Mouse (Mus musculus): Measurements from ENCODE around the gene Mt3.
A peak's percentile ranks its signal among the peaks of the same experiment; 100 is the strongest.
"Not testable (repeated sequence)": the region's sequence is repeated elsewhere in the genome, so short reads cannot be mapped to it uniquely, and the experiment has no call there.

Mt3 gene

DNA sequence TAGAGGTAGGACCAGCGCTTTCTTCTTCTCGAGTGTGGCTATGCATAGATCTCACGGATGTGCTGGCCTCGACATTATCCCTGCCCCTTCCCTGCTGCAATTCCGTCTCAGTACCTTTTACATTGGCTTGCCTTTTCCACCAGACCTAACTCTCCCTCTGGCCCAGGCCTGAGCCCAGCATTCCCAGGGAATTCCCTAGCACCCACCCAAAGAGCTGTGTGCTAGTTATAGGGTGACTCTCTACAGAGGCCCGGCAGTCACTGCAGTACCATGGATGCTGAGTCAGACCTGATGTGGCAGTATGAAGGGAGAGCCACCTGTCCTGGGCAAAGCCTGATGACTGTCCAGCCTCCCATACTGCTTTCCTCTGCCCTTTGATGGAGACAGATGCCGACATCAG is 1.0 kb downstream of the Mt3 start:
- no peak for DNase-seq (ENCODE audit: low spot score)

DNA sequence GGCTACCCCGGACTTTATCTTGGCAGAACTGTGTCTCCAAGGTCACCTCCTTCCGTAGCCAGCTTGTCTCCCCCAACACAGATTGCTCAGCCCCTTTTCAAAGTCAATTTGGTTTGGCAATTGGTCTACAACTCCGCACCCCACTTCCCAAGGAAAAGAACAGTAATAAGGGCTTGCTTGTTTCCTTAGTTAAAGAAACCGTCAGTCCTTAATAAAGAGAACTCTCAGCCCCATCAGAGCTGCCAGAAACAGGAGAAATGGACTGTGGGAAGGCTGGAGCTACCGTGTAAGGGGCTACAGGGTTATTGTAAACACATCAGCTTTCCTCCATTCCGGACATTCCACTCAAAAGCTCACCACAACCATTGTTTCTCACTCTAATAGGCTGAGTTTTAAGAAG is 2.1 kb downstream of the Mt3 start:
- DNase-seq (ENCODE audit: low spot score): no peak

DNA sequence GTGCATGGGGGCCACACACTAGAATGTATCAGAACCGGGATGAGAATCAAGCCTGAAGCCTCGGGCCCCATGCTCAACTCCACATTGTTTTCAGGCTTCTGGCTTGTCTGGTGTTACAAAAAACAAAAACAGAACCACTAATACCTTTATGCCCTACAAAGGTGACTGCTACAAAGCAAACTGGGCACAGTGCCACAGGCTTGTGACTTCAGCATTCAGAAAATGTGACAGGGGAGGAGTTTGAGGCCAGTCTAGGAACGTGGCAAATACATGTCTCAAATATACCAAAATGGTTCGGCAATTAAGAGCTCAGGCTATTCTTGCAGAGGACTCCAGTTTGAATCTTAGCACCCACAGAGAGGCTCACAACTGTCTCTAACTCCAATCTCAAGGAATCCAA is 3.7 kb downstream of the Mt3 start:
- DNase-seq (ENCODE audit: low spot score): no peak

DNA sequence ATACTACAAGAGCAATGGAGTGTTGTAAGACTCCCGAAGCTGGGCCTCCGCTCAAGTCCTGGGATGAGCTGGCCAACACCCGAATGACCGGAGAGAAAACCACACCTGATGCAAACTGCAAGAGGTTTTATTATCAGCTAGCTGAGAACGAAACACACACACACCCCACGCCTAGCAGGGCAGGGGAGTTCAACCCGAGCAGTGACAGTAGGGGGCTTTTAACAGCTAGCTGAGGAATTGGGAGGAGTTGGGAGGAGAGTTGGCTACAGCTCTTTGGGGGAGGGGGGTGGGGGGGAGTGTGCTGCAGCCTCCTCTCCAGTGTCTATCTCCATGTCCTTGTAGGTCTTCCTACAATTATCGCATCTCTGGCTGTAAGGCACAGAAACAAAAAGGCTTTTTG is 13.4 kb downstream of the Mt3 start:
- DNase-seq (ENCODE audit: low spot score): not testable (repeated sequence)

DNA sequence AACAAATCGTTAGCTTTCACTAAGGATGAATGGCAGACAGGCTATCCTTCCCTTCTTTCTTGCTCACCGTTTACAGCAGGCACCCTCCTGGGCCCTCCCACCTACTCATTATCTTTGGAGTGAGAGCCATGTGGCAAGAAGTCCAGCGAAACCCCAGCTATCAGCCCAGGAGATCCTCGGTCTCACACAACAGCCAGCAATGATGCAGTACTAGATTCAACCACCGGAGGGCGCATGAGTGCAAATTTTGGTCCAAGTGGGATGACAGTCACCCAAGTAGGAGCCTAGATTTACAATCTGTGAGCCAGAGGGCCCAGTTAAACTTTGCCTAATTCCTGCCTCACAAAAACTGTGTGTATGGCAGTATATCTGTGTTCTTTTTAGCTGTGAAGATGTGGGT is 14.8 kb downstream of the Mt3 start:
- peak; percentile 97 for DNase-seq (ENCODE audit: low spot score)

DNA sequence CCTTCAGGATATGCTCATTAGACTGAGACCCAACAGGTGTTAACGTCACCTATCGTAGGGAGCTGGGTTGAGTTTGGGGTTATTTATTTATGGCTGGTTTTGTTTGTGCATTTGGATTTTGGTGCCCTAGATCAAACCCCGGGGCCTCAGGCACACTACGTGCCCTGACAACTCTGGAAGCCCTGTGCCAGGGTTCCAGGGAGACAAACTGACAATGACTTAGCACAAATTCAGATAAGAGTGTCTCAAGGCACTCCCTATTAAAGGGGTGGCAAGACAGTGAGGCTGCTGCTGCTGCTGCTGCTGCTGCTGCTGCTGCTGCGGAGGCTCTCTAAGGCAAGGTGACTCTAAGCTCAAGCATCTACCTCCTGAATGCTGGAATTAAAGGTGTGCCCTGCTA is 17.1 kb downstream of the Mt3 start:
- DNase-seq (ENCODE audit: low spot score): no peak

DNA sequence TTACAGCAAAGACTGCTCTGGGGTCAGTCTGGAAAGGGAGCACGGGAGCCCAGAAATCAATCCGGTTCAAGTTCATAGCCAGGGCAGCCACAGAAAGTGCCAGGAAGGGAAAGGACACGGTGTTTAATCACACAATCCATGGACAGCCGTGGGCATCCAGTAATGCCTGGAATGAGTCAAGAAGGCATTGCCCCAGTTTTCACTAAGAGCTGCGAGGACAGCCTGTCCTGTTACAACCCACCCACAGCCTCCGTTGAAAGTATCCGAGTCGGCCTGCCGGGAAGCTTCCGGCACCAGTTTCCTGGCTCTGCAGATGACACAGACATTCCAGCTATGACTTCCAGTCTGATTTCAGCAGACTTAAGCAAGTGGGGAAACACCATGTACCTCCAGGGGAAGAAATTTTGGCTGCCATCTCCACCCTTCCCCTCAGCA is 18.9 kb downstream of the Mt3 start:
- DNase-seq (ENCODE audit: low spot score): no peak

DNA sequence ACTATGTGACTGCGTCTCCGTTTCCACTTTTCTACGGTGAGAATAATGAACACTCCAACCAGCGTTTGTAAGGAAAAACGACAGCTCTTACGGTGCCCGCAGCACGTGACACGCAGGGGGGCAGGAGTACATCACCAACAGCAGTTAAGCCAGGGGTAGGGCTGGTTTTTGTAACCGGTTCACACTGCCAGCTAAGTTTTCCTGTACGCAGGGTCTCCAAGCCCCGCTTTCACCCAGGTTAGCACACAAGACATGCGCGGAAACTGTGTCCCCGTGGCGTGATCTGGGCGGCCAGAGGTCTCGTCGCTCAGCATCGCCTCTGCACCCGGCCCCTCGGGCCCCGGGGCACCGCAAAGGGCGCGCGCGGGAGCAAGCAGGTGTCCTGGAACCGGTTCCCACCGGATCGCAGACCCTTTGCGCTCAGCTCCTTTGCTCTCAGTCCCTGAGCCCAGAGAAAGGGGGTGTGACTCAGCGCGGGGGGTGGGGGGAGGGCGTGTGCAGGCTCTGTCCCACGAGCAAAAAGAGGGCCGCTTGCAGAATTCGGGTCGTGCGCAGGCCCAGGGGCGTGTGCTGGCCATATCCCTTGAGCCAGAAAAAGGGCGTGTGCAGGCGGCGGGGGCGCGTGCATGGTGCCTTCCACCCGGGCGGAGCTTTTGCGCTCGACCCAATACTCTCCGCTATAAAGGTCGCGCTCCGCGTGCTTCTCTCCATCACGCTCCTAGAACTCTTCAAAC is 19.8 kb downstream of the Mt3 start, which contains the start of gene Mt2:
Gene Mt2 (plus strand): TSS at position 590 of the 734 bp plus-strand sequence.
- DNase-seq (ENCODE audit: low spot score): no peak

DNA sequence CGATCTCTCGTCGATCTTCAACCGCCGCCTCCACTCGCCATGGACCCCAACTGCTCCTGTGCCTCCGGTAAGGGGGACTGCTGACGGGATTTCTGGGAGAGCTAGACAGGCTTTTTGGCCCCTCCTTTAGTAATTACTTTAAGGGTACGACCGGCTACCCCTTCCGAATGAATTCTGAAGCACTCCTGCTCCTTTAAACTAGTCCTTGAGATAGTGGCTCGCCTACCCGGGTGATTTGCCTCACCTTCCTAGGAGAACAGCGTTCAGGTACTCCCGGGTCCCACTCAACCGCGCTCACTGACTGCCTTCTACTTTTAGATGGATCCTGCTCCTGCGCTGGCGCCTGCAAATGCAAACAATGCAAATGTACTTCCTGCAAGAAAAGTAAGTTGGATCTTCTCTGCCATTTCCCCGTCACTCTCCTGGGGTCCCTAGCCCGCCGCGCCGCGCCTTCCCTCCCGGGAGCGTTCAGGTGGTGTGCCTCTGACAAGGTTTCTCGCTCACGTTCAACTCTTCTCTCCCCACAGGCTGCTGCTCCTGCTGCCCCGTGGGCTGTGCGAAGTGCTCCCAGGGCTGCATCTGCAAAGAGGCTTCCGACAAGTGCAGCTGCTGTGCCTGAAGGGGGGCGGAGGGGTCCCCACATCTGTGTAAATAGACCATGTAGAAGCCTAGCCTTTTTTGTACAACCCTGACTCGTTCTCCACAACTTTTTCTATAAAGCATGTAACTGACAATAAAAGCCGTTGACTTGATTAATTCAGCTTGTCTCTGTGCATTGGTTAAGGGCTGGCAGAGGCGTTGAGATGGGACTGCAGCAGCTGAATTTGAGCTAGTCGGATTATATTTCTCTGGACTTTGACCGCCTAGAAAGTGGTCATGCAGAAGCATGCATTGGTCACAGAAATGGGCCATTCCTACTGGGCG is 20.7 kb downstream of the Mt3 start:
- no peak for DNase-seq (ENCODE audit: low spot score)

DNA sequence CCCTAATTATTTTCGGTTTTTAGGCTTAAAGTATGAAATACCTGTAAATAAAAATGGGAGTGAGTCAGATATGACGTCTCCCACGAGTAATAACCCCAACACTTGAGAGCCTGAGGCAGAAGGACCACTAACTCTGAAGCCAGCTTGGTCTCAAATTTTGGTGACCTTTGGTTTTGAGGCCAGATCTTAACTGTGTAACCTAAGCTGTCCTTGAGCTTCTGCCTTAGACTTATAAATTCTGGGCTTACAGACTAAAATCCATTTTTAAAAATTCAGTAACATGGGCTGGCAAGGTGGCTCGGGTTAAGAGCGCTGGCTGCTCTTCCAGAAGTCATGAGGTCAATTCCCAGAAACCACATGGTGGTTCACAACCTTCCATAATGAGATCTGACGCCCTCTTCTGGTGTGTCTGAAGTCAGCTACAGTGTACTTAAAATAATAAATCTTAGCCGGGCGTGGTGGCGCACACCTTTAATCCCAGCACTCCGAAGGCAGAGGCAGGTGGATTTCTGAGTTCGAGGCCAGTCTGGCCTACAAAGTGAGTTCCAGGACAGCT is 21.5 kb downstream of the Mt3 start:
- no peak for DNase-seq (ENCODE audit: low spot score)

DNA sequence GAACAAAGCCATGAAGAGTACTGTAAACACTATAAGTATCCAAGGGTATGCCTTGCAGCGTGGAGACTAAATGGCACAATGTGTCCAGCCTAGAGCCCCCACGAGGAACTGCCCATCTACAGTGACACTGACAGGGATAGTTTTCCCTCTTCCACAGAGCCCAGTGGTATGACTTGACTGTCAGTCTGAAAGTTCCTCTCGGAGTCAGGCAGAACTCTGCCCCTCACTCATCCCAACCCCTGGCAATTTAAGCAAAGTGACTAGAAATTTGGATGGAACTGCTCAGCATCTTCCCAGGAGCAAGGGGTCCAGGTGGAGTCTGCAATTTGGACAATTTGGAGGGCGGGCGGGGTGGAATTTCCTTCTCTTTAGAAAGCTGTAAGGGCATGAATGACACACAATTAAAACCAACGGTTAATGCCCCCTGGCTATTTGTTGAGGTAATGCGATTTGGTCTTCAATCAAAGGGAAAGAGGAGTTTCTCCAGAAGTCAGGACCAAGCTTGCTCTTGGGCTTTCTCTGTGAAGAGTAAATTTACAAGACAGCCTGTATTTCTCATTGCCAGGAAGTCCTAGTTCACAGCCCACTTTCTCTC is 22.3 kb downstream of the Mt3 start:
- DNase-seq (ENCODE audit: low spot score): no peak

DNA sequence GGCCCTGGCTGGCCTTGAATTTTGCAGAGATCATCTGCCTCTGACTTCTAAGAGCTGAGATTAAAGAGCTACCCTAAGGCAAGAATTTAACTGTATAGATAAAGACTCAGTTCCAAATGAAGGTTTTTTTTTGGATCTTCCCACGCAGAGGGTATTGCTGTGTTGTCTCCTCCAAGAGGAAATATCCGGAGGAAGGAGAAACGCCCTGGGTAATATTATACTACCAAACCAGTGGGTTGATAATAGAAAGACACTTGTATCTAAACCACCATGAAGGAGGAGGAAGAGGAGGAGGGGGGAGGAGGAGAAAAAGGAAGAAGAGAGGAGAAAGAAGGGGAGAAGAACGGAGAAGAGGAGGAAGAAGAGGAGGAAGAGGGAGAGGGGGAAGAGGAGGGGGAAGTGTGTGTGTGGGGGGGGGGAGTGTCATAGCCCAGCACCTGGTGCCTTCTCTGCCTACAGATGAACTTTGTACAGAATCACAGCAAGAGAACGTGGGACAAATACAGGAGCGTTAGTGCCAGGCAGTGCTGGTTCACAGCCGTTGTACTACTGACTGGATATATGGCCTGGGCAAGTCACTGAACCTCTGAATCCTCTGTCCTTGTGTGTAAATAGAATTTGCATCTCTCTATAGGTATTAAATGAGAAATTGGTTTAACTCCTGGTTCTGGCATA is 25.4 kb downstream of the Mt3 start:
- DNase-seq (ENCODE audit: low spot score): no peak

DNA sequence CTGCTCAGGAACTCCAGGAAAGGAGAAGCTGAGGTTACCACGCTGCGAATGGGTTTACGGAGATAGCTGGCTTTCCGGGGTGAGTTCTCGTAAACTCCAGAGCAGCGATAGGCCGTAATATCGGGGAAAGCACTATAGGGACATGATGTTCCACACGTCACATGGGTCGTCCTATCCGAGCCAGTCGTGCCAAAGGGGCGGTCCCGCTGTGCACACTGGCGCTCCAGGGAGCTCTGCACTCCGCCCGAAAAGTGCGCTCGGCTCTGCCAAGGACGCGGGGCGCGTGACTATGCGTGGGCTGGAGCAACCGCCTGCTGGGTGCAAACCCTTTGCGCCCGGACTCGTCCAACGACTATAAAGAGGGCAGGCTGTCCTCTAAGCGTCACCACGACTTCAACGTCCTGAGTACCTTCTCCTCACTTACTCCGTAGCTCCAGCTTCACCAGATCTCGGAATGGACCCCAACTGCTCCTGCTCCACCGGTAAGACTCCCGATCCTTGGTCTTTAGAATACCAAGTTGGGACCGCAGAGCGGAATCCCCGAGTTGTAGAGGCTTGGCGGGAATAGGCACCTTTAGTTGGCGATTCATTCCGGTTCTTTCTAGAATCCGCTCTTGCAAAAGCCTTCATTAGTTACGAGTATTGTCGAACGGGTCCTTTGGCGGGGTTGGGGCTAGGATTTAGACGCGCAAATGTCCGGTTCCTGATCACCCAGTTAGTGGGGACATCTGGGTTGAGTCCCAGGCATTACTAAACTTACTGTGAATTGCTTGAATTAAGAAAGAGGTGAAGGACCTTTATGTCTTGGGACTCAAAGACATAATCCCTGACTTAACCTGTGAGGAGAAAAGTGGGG is 26.7 kb downstream of the Mt3 start, which contains the start of gene Mt1:
Gene Mt1 (plus strand): TSS at position 226 of the 856 bp plus-strand sequence.
- peak; percentile 77 for DNase-seq (ENCODE audit: low spot score)

DNA sequence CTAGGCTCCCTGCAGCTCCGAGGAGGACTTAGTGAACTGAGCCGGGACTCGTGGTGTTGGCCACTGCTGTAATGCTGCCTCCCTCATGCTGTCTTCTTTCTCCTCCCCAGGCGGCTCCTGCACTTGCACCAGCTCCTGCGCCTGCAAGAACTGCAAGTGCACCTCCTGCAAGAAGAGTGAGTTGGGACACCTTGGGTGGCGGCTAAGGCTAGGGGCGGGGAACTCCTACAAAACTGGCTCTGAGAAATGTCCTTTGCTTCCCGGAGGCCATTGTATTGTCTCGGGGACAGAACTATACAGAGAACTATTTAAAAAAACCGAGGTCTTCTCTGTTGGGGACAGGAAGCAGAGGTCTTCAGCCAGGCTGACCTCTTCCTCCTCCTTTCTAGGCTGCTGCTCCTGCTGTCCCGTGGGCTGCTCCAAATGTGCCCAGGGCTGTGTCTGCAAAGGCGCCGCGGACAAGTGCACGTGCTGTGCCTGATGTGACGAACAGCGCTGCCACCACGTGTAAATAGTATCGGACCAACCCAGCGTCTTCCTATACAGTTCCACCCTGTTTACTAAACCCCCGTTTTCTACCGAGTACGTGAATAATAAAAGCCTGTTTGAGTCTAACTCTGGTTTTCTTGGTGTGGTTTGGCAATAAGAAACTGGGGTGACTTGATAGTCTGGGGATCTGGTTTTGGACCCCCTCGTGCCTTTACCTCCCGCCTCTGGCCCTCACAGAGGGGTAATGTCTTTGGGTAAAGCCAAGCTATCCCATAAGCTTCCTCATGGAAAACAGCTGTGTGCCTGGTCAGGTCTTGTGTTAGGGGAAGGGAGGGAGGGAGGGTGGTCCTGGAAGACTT is 27.5 kb downstream of the Mt3 start:
- DNase-seq (ENCODE audit: low spot score): no peak

DNA sequence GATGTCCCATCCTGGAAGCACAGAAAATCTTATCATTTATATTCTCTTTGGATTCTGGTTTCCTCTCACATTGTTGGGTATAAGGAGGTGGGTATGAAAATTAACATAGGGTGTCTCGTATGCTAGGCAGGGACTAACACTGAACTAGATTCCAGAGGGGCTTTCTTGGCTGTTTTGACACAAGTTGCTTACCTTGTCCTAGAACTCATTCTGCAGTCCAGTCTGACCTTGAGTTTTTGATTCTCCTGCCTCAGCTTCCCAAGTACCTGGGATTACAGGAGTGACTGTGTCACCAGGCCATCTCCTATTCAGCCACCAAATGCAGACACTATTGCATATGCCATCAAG is 28.1 kb downstream of the Mt3 start:
- DNase-seq (ENCODE audit: low spot score): no peak

DNA sequence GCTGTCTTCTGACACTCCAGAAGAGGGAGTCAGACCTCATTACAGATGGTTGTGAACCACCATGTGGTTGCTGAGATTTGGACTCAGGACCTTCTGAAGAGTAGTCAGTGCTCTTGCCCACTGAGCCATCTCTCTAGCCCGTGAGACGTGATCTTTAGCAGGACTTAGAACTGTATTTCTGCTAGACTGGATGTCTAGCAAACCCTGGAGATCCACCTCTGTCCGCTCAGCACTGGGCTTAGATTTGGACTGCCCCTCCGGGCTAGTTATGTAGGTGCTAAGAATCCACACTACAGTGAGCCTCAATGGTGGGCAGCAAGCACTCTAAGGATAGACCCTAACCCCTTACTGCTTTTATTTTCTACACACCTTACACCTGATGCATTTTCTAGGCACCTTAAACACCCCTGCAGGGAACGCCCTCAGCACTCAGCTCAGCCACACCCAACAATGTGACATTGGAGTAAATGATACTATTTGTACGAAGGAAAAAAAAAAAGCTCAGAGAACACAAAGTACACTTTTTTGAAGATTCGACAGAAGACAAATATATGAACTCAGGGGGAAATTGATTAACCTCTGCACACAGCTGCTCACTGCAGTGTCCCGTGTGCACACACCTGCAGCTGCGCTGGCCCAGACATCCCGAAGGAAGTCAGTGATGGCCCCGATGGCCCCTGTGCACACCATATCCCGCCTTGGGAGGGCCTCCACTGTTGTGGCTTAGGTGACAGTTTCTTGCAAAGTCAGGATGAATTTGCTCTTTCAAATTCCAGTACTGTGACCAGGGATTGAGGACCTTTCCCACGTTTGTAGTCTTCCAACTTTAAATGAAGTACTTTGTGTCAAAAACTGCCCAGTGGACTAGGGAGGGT is 29.9 kb downstream of the Mt3 start:
- no peak for DNase-seq (ENCODE audit: low spot score)

DNA sequence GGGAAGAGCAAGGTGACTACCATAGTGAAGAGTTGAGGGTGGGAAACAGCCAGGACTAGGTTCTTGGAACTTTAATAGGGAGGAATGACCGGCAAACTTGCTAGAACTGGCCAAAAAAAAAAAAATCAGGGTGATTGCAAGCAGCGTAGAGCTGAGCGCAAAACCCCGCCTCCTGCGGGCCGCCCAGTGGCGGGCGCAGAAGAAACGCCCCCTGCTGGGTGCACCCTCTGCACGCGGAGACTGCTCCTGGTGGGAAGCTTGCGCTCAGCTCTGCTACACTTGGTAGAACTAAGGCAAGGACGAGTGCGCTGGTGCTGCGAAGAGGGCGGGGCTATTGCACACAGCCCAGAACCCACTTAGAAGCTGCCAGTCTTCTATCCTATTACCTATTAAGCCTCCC is 30.7 kb downstream of the Mt3 start:
- no peak for DNase-seq (ENCODE audit: low spot score)

DNA sequence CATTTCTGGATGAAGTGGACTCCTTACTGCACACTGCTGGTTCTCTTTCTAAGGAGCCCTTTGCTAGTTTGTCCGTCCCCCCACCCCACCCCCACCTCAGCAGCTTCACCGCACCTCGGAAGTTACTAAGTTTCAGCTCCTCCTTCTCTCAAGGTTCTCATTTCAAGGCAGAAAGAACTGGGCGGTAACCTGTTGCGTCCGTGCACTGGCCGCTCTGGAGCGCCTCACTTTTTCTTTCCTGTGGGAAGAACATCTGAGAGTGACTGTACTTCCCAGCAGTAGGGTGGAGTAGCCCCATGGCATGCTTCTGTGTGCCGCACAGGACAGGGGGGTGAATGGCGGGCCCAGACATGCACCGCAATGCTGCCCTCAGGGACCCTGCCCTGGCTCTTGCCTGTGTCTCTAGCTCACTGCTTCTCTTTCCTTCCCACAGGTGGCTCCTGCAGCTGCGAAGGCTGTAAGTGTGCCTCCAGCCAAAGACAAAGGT is 32.0 kb downstream of the Mt3 start:
- DNase-seq (ENCODE audit: low spot score): no peak

DNA sequence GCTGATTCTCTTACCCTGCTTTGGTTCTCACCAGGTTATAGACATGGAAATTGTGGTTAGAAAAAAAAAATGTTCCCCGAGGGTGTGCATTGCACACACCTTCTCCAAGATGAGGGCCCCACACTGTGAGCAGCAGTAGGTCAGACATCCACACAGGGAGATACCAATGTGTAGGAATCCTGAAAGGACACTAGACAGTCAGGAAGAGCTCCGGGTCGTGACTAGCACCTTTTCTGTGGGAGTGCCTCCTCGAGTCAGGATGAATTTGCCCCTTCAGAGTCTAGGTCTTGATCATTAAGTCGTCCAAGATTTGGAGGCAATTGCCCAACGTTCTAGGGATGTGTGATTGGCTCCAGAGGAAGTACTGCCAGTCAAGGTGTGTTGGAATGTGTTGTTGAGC is 33.4 kb downstream of the Mt3 start:
- no peak for DNase-seq (ENCODE audit: low spot score)
